Mouse (Mus musculus): ENCODE results near the gene Xlr4c. TPM values are rescaled to one million over a fixed set of nuclear protein-coding genes. Genes with fewer than 3 reads are reported as not detected.

Gene Xlr4c
- 10 to 100 TPM; 51.9 to 63.0 TPM for total RNA-seq (2023)

GRCm38 (mm10) chrX:73242821-73243325 is at the start of gene Xlr4c:
Gene Xlr4c, minus strand, starts transcription at chrX:73243130.

GRCm38 (mm10) chrX:73265270-73265669 is 22.3 kb upstream of the Xlr4c start, which contains the start of gene Xlr3c:
Gene Xlr3c, minus strand, starts transcription at chrX:73265390.

GRCm38 (mm10) chrX:73227914-73228605 is 14.9 kb downstream of the Xlr4c start, which contains the start of gene F8a:
Gene F8a, plus strand, starts transcription at chrX:73228291.

GRCm38 (mm10) chrX:73213819-73214564 is 28.9 kb downstream of the Xlr4c start, which contains the start of gene Xlr4b:
Gene Xlr4b, plus strand, starts transcription at chrX:73214333.

GRCm38 (mm10) chrX:73191934-73192333 is 51.0 kb downstream of the Xlr4c start, which contains the start of gene Xlr3b:
Gene Xlr3b, plus strand, starts transcription at chrX:73192207.

Other genes starting within 250 kb of the Xlr4c start
- 1 to 10 TPM; 2.1 to 2.7 TPM for gene Pnma5, start 206.0 kb downstream of the Xlr4c start, total RNA-seq (2023)
- not detected for gene Pnma3, start 178.3 kb downstream of the Xlr4c start, total RNA-seq (2023)
- gene Xlr4a, start 160.7 kb downstream of the Xlr4c start, total RNA-seq (2023): 10 to 100 TPM; 53.0 to 54.4 TPM
- 1 to 10 TPM in 1 of 2 experiments, not detected in 1; 1.1 TPM for gene Xlr3a, start 146.0 kb downstream of the Xlr4c start, total RNA-seq (2023)
- not detected for gene Gm14685, start 126.1 kb downstream of the Xlr4c start, total RNA-seq (2023)
- gene Xlr5b, start 94.3 kb downstream of the Xlr4c start, total RNA-seq (2023): not detected
- gene DXBay18, start 93.7 kb downstream of the Xlr4c start, total RNA-seq (2023): under 1 TPM in 1 of 2 experiments, not detected in 1; 0.74 TPM
- gene Spin2d, start 66.1 kb downstream of the Xlr4c start, total RNA-seq (2023): not detected
- 10 to 100 TPM; 11.0 to 16.1 TPM for gene Xlr3b, start 50.9 kb downstream of the Xlr4c start, total RNA-seq (2023)
- gene Xlr4b, start 28.8 kb downstream of the Xlr4c start, total RNA-seq (2023): 100 to 1,000 TPM; 100 to 102 TPM
- 10 to 100 TPM; 16.0 to 17.0 TPM for gene F8a, start 14.8 kb downstream of the Xlr4c start, total RNA-seq (2023)
- gene Xlr3c, start 22.3 kb upstream of the Xlr4c start, total RNA-seq (2023): not detected
- not detected for gene Xlr5a, start 49.8 kb upstream of the Xlr4c start, total RNA-seq (2023)
- gene Xlr5c, start 49.8 kb upstream of the Xlr4c start, total RNA-seq (2023): not detected
- not detected for gene Gm45015, start 93.7 kb upstream of the Xlr4c start, total RNA-seq (2023)
- 10 to 100 TPM; 37.8 to 41.5 TPM for gene Zfp275, start 99.5 kb upstream of the Xlr4c start, total RNA-seq (2023)
- not detected for gene Gm18336, start 155.6 kb upstream of the Xlr4c start, total RNA-seq (2023)
- not detected for gene Zfp92, start 168.0 kb upstream of the Xlr4c start, total RNA-seq (2023)
- not detected for gene Trex2, start 192.2 kb upstream of the Xlr4c start, total RNA-seq (2023)
- gene Haus7, start 215.9 kb upstream of the Xlr4c start, total RNA-seq (2023): 10 to 100 TPM; 19.3 to 21.8 TPM
- gene Bgn, start 240.5 kb upstream of the Xlr4c start, total RNA-seq (2023): not detected

Measured in T-cell, adult 66 days (primary cell).